Mouse (Mus musculus) adipocyte (in vitro differentiated cells): ENCODE measurements around the gene Osbpl6.
A peak's percentile ranks its signal among the peaks of the same experiment; 100 is the strongest.

Experiments
- DNase-seq: peaks from one replicate; pipeline ENCODE4 v3.0.0-alpha.2; 2016; ENCODE audit warnings: low spot score

The Osbpl6 gene

GRCm38 (mm10) chr2:76421411-76421924 lies 15.2 kb downstream of the Osbpl6 start:
- DNase-seq: no peak

GRCm38 (mm10) chr2:76426816-76427215 lies 20.5 kb downstream of the Osbpl6 start:
- no peak for DNase-seq

GRCm38 (mm10) chr2:76429318-76429717 lies 23.0 kb downstream of the Osbpl6 start:
- no peak for DNase-seq

GRCm38 (mm10) chr2:76429855-76430254 lies 23.5 kb downstream of the Osbpl6 start:
- DNase-seq: no peak

GRCm38 (mm10) chr2:76430539-76430938 lies 24.2 kb downstream of the Osbpl6 start:
- DNase-seq: no peak

GRCm38 (mm10) chr2:76434224-76434623 lies 27.9 kb downstream of the Osbpl6 start:
- DNase-seq: no peak

GRCm38 (mm10) chr2:76435667-76436239 lies 29.4 kb downstream of the Osbpl6 start:
- no peak for DNase-seq

GRCm38 (mm10) chr2:76437372-76437771 lies 31.1 kb downstream of the Osbpl6 start:
- DNase-seq: no peak

GRCm38 (mm10) chr2:76439540-76439939 lies 33.2 kb downstream of the Osbpl6 start:
- no peak for DNase-seq

- DNase-seq: no peak
These were observed 35.8 kb downstream of the Osbpl6 start for GRCm38 (mm10) chr2:76442086-76442485.

- no peak for DNase-seq
These were observed 43.6 kb downstream of the Osbpl6 start for GRCm38 (mm10) chr2:76449836-76450355.

- no peak for DNase-seq
These were observed 60.4 kb downstream of the Osbpl6 start for GRCm38 (mm10) chr2:76466723-76467122.

- DNase-seq: peak; percentile 69
These were observed 61.9 kb downstream of the Osbpl6 start for GRCm38 (mm10) chr2:76468204-76468603.

GRCm38 (mm10) chr2:76469091-76469750 lies 62.9 kb downstream of the Osbpl6 start:
- DNase-seq: no peak

- no peak for DNase-seq
These were observed 63.4 kb downstream of the Osbpl6 start for GRCm38 (mm10) chr2:76469751-76470099.

GRCm38 (mm10) chr2:76470391-76470790 lies 64.1 kb downstream of the Osbpl6 start:
- DNase-seq: no peak

GRCm38 (mm10) chr2:76475788-76476187 lies 69.5 kb downstream of the Osbpl6 start:
- DNase-seq: no peak

GRCm38 (mm10) chr2:76488764-76489163 lies 82.5 kb downstream of the Osbpl6 start:
- no peak for DNase-seq

GRCm38 (mm10) chr2:76490198-76490597 lies 83.9 kb downstream of the Osbpl6 start:
- DNase-seq: no peak

GRCm38 (mm10) chr2:76491371-76491770 lies 85.1 kb downstream of the Osbpl6 start:
- DNase-seq: no peak

GRCm38 (mm10) chr2:76492224-76492623 lies 85.9 kb downstream of the Osbpl6 start:
- no peak for DNase-seq

GRCm38 (mm10) chr2:76496006-76496748 lies 89.9 kb downstream of the Osbpl6 start:
- no peak for DNase-seq

GRCm38 (mm10) chr2:76496749-76497140 lies 90.4 kb downstream of the Osbpl6 start:
- DNase-seq: no peak
